Mouse (Mus musculus) CH12.LX (cell line): ENCODE measurements at regions not wholly inside any gene's neighbourhood (a gene's known extent, or its start where the extent isn't known, plus 50 kb on each side); places are given as distances from the start of the nearest gene placed in this dataset.

ENCODE experiments used
- DNase-seq: peaks from one replicate; pipeline ENCODE4 v3.0.0-alpha.2; 2013; ENCODE audit errors: extremely low read depth
- H3K27ac ChIP-seq: 2 replicates; pipeline ENCODE4 v1.5.1; 2012; ENCODE audit warnings: low read depth, mild to moderate bottlenecking, control low read depth, moderate library complexity; ENCODE audit not compliant: insufficient read depth
- H3K27me3 ChIP-seq: replicated peaks from 2 replicates; pipeline ENCODE3; 2012; ENCODE audit warnings: inconsistent platforms
- H3K36me3 ChIP-seq, 2 experiments: replicated peaks in 1 of 2; 2 replicates each; pipeline versions ENCODE3 to v1.6.1; 2012; ENCODE audit warnings: inconsistent platforms in 1 of 2, low read length in 1 of 2, mild to moderate bottlenecking in 1 of 2, mixed read lengths in 1 of 2, moderate library complexity in 1 of 2; ENCODE audit not compliant: control insufficient read depth in 1 of 2, insufficient read depth in 1 of 2
- H3K4me1 ChIP-seq, 2 experiments: 2 replicates each; pipeline ENCODE4 v1.6.1; 2012; ENCODE audit warnings: inconsistent platforms in 1 of 2, moderate library complexity in 1 of 2; ENCODE audit not compliant: insufficient read depth in 2 of 2, control insufficient read depth in 1 of 2
- H3K4me2 ChIP-seq: 2 replicates; pipeline ENCODE4 v1.6.1; 2012; ENCODE audit warnings: low read depth, mild to moderate bottlenecking, control low read depth; ENCODE audit not compliant: poor library complexity, insufficient read depth, severe bottlenecking
- H3K4me3 ChIP-seq, 3 experiments: fragments of 150-350 bp in 1 of 3; sonication (generic) in 1 of 3; replicated peaks in 1 of 3; 2 replicates each; pipeline versions ENCODE3 to v1.5.1; 2011 to 2012; ENCODE audit warnings: low read depth in 2 of 3, low read length in 2 of 3, mild to moderate bottlenecking in 2 of 3, moderate library complexity in 2 of 3, control low read depth in 1 of 3, improper control_type of control experiment in 1 of 3, inconsistent platforms in 1 of 3, mixed read lengths in 1 of 3; ENCODE audit not compliant: poor library complexity in 1 of 3
- H3K79me2 ChIP-seq: replicated peaks from 2 replicates; pipeline ENCODE4 v1.6.1; 2012; ENCODE audit warnings: mild to moderate bottlenecking, moderate library complexity; ENCODE audit not compliant: control insufficient read depth, poor library complexity, insufficient read depth, severe bottlenecking; ENCODE audit errors: extremely low read depth
- H3K9ac ChIP-seq: 2 replicates; pipeline ENCODE4 v1.6.1; 2012; ENCODE audit warnings: low read depth, mild to moderate bottlenecking, control low read depth, moderate library complexity; ENCODE audit not compliant: insufficient read depth
- H3K9me3 ChIP-seq: replicated peaks from 2 replicates; pipeline ENCODE3; 2012; ENCODE audit warnings: low read length, inconsistent platforms, mixed read lengths
- BHLHE40 ChIP-seq: IDR thresholded peaks from 2 replicates; pipeline ENCODE4 v1.6.1; 2011; ENCODE audit warnings: mild to moderate bottlenecking, low read depth, low read length, improper control_type of control experiment
- CHD1 ChIP-seq: IDR thresholded peaks from 2 replicates; pipeline ENCODE4 v1.6.1; 2012; ENCODE audit warnings: low read depth, low read length, improper control_type of control experiment, inconsistent platforms
- CHD2 ChIP-seq: IDR thresholded peaks from 2 replicates; pipeline ENCODE4 v1.6.1; 2011; ENCODE audit warnings: low read length, improper control_type of control experiment
- CTCF ChIP-seq, 2 experiments: IDR thresholded peaks in 1 of 2; conservative IDR thresholded peaks in 1 of 2; 2 replicates each; pipeline ENCODE4 v1.5.1; 2011 to 2012; ENCODE audit warnings: low read depth in 2 of 2, low read length in 2 of 2, improper control_type of control experiment in 1 of 2, inconsistent platforms in 1 of 2, mild to moderate bottlenecking in 1 of 2, moderate library complexity in 1 of 2
- E2F4 ChIP-seq: IDR thresholded peaks from 2 replicates; pipeline ENCODE4 v1.6.1; 2011; ENCODE audit warnings: low read depth, low read length, improper control_type of control experiment; ENCODE audit not compliant: insufficient replicate concordance
- ELF1 ChIP-seq: IDR thresholded peaks from 2 replicates; pipeline ENCODE4 v1.6.1; 2014; ENCODE audit warnings: low read depth, mild to moderate bottlenecking, inconsistent platforms, low read length, improper control_type of control experiment
- ETS1 ChIP-seq: conservative IDR thresholded peaks from 2 replicates; pipeline ENCODE4 v1.6.1; 2012; ENCODE audit warnings: low read depth, mild to moderate bottlenecking, inconsistent platforms, low read length, improper control_type of control experiment, moderate library complexity
- GABPA ChIP-seq: IDR thresholded peaks from 2 replicates; pipeline ENCODE4 v1.6.1; 2012; ENCODE audit warnings: low read depth, low read length, improper control_type of control experiment, inconsistent platforms; ENCODE audit not compliant: insufficient replicate concordance
- HCFC1 ChIP-seq: IDR thresholded peaks from 2 replicates; pipeline ENCODE4 v1.6.1; 2012; ENCODE audit warnings: low read depth, mild to moderate bottlenecking, inconsistent platforms, low read length, improper control_type of control experiment
- JUND ChIP-seq: conservative IDR thresholded peaks from 2 replicates; pipeline ENCODE4 v1.6.1; 2011; ENCODE audit warnings: low read depth, low read length, improper control_type of control experiment
- KAT2A ChIP-seq: IDR thresholded peaks from 2 replicates; pipeline ENCODE4 v1.6.1; 2012; ENCODE audit warnings: low read length, improper control_type of control experiment, inconsistent platforms; ENCODE audit not compliant: insufficient replicate concordance
- MYC ChIP-seq: IDR thresholded peaks from 2 replicates; pipeline ENCODE4 v1.6.1; 2011; ENCODE audit warnings: low read depth, mild to moderate bottlenecking, improper control_type of control experiment, low read length
- RCOR1 ChIP-seq: conservative IDR thresholded peaks from 2 replicates; pipeline ENCODE4 v1.6.1; 2012; ENCODE audit warnings: low read depth, mild to moderate bottlenecking, inconsistent platforms, low read length, improper control_type of control experiment
- SMC3 ChIP-seq: IDR thresholded peaks from 2 replicates; pipeline ENCODE4 v1.6.1; 2011; ENCODE audit warnings: low read depth, low read length, improper control_type of control experiment
- TBP ChIP-seq: conservative IDR thresholded peaks from 2 replicates; pipeline ENCODE4 v1.6.1; 2011; ENCODE audit warnings: low read depth, low read length, improper control_type of control experiment
- UBTF ChIP-seq: IDR thresholded peaks from 2 replicates; pipeline ENCODE4 v1.6.1; 2012; ENCODE audit warnings: low read depth, mild to moderate bottlenecking, inconsistent platforms, low read length, improper control_type of control experiment, moderate library complexity
- dilution Hi-C: fragments of 300-500 bp; cut with MboI; formaldehyde crosslinking; loops from 2 replicates; pipeline ENCODE4 v1.14.3; 2020; ENCODE audit warnings: low sequenced_read_pairs; ENCODE audit not compliant: extremely low pct_unique_long_range_greater_than_20kb, extremely low pct_ligation_motif_present
- in situ Hi-C: fragments of 300-500 bp; cut with MboI; formaldehyde crosslinking; loops from 3 replicates; pipeline ENCODE4 v1.14.3; 2019; ENCODE audit warnings: low sequenced_read_pairs, low pct_ligation_motif_present, low pct_unique_long_range_greater_than_20kb, mixed read lengths

GRCm38 (mm10) chr15:10833866-10834571, 118.1 kb upstream of the C1qtnf3 start:
- Histone ChIP-seq H3K4me3 (no peak overlapping the region), H3K27me3 (no peaks in the 10 kb centered on the region), H3K27ac (no peak overlapping the region), H3K9me3 (no peaks in the 10 kb centered on the region), H3K4me2 (no peak overlapping the region), H3K4me1 (peaks cover 0 to 5% of the 10 kb centered on the region in 2 experiments; a peak in 1 of 4 replicates), H3K79me2 (no peaks in the 10 kb centered on the region), H3K36me3 (no peaks in the 10 kb centered on the region), H3K9ac (no peak overlapping the region)
- TF ChIP-seq RCOR1 (no peak), CHD1 (no peak), E2F4 (no peak), GABPA (no peak), BHLHE40 (no peak), CTCF (conservative IDR thresholded peaks at IDR 0.05 in 1 of 2, IDR thresholded peaks at IDR 0.05 in 1 of 2; ENCODE audit: low read depth in 2 of 2, low read length in 2 of 2) (no peak), HCFC1 (no peak), TBP (no peak), UBTF (no peak), JUND (no peak), ELF1 (no peak), KAT2A (no peak), MYC (no peak), SMC3 (no peak)
- dilution Hi-C loops, result no loop called here
- DNase-seq, result no peak
- in situ Hi-C loops, result no loop called here

GRCm38 (mm10) chr15:10838584-10839288, 113.4 kb upstream of the C1qtnf3 start:
- TF ChIP-seq ETS1 (no peak), CHD1 (no peak), BHLHE40 (no peak), CHD2 (no peak)
- no peak for DNase-seq
- dilution Hi-C loops, result no loop called here
- Histone ChIP-seq H3K4me2 (no peak overlapping the region), H3K9me3 (no peaks in the 10 kb centered on the region), H3K27ac (no peak overlapping the region), H3K4me3 (no peak overlapping the region), H3K79me2 (no peaks in the 10 kb centered on the region), H3K4me1 (no peaks in the 10 kb centered on the region), H3K9ac (no peak overlapping the region), H3K27me3 (no peaks in the 10 kb centered on the region), H3K36me3 (no peaks in the 10 kb centered on the region)
- in situ Hi-C loops, result no loop called here
